Mouse (Mus musculus): ENCODE data around the gene Fam222b.
"Not testable (repeated sequence)": the region's sequence is repeated elsewhere in the genome, so short reads cannot be mapped to it uniquely, and the experiment has no call there.

Fam222b gene

DNA sequence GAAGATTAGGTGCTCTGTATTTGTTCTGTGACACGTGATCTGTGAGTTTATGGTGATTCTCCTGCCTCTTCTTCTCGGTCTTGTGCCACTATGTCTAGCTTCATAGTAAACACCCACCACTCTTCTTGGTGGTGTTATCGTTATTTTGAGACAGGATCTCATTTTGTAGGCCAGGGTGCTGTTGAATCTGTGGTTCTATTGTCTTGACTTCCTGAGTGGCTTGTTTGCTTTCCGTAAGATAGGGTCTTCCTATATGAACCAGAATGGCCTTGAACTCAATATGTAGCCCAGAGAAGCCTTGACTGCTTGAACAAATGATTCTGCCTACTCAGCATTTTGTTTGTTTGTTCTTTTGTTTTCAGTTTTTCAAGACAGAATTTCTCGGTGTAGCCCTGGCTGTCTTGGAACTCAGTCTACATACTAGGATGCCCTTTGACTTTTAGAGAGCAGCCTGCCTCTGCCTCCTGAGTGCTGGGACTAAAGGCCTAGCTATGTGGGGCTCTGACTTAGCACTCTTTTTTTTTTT lies 6.6 kb upstream of the Fam222b start:
- DNase-seq (ENCODE audit: low read depth, low spot score), result no peak

GRCm38 (mm10) chr11:78094137-78094503 lies 340 bp upstream of the Fam222b start:
- DNase-seq (ENCODE audit: low read depth, low spot score), result no peak

DNA sequence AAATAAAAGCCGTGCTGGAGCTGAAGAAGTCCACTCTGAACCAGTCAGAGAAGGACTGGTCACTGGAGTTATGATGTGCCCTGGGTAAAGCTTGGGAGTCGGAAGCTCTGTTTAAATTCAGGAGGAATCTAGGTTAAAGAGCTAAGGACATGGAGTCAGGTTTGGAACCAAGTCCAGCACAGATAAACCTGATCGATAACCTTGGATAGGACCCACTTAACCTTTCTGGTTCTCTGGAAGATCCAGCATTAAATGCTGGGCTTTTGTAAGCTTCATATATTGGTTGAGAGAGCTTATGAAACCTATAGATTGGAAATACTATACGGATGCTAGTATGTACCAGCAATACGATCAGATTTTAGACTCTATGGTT lies 670 bp downstream of the Fam222b start:
- DNase-seq (ENCODE audit: low read depth, low spot score), result no peak

DNA sequence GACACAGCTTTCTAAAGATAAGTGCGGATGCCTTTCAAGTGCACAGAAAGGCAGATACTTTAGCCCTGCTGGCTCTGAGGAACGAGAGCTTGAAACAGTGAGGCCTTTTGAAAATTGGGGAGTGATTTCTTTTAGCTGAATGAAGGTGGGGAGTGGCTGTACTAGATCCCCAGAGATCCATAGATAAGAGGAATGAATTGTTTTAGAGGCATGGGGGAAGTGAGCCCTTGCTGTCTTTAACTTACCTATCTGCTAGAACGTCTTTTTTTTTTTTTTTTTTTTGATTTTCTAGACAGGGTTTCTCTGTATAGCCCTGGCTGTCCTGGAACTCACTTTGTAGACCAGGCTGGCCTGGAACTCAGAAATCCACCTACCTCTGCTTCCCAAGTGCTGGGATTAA lies 2.6 kb downstream of the Fam222b start:
- DNase-seq (ENCODE audit: low read depth, low spot score), result no peak

DNA sequence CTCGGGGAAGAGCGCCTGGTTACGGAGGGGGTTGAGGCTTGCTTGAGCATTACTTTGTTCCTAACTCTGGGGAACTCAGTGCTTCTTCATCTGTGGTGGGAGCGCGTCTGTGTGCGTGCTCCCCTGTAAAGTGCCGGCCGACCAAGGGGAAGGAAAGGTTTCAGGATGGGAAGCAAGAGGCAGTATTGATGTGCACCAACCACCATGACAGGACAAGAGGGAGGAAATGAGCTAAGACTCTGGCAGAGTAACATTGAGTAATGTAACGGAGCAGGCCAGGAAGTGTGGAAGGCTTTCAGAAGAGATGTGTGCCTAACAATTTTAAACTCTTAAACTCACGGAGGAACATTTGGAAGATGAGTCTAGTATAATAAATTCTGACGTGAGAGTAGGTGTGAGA lies 6.3 kb downstream of the Fam222b start:
- no peak for DNase-seq (ENCODE audit: low read depth, low spot score)

- no peak for DNase-seq (ENCODE audit: low read depth, low spot score)
These were observed 7.7 kb downstream of the Fam222b start for GRCm38 (mm10) chr11:78102142-78102541.

GRCm38 (mm10) chr11:78102958-78103747 lies 8.7 kb downstream of the Fam222b start:
- no peak for DNase-seq (ENCODE audit: low read depth, low spot score)

GRCm38 (mm10) chr11:78104501-78104900 lies 10.0 kb downstream of the Fam222b start:
- DNase-seq (ENCODE audit: low read depth, low spot score), result no peak

DNA sequence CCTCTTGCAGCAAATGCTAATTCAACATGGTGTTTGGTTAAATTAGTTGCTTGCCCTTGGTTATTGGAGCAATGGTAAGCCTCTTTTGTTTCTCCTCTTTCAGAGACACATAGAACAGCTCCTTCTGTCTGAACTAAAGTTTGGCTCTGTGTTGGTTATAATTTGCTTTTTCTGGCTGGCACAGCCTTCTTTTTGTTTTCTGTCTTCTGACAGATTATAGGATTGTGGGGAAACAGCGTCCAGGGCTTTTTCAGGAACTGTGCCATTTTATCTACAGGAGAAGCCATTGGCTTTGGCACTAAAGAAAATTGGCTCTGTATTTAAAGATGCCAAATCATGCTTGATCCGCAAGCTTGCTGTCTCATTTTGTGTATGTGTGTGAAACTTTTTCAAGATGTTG lies 19.2 kb downstream of the Fam222b start:
- no peak for DNase-seq (ENCODE audit: low read depth, low spot score)

GRCm38 (mm10) chr11:78114676-78115366 lies 20.4 kb downstream of the Fam222b start:
- no peak for DNase-seq (ENCODE audit: low read depth, low spot score)

DNA sequence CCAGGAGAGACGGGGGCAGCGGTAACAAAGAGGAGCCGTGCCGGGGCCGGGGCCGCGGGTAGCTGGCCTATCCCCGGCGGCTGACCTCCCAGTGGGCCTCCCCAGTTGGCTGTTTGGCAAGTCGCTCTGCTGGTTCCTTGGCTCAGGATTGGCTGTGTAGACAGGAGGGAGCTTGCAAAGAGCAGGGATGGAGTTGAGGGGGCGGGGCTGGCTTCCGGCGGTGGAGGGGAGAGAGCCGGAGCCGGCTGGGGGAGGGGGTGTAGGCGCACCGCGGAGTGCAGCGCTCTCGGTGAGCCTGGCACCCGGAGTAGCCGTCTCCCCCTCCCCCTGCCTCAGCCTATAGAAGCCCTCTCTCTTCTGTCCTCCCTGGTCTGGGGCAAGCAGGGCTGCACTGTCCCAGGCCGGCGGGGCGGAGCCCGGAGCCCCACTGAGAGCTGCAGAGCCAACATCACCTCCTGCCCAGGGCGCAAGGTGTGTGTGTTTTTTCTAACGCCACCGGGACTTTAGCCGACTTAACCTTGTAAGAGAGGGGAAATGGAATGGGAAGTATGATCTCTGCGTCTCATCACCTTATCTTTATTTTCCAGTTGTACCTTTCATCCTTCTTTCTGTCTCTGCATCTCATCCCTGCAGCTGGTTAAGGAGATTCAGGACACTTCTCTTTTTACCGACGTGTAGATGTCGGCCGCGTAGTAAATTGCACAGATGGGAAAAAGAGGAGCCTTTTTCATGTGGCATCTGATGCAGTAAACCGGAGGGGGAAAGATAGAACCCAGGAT lies 21.1 kb downstream of the Fam222b start:
- DNase-seq (ENCODE audit: low read depth, low spot score), result peak; percentile 93

GRCm38 (mm10) chr11:78116146-78116410 lies 21.6 kb downstream of the Fam222b start:
- no peak for DNase-seq (ENCODE audit: low read depth, low spot score)

GRCm38 (mm10) chr11:78118467-78118866 lies 24.0 kb downstream of the Fam222b start:
- no peak for DNase-seq (ENCODE audit: low read depth, low spot score)

DNA sequence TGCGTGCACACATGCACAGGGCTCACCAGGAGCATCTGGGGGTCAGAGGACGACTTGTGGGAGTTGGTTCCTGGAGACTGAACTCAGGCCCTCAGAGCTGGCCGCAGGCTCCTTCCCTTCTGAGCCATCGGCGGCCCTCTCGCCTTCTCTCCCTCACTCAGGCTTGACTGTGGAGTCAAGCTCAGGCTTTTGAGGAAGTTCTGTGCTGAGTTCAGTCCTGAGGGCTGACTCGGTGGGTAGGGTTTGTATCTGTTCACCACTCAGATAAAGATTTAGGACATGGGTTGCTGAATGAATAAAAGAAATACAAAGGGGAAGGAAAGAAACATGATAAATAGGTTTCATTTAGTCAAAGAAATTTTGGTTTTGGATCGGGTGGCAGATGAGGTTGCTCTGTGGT lies 25.4 kb downstream of the Fam222b start:
- DNase-seq (ENCODE audit: low read depth, low spot score), result no peak

- no peak for DNase-seq (ENCODE audit: low read depth, low spot score)
These were observed 26.7 kb downstream of the Fam222b start for GRCm38 (mm10) chr11:78121176-78121575.

GRCm38 (mm10) chr11:78122815-78123214 lies 28.4 kb downstream of the Fam222b start:
- no peak for DNase-seq (ENCODE audit: low read depth, low spot score)

DNA sequence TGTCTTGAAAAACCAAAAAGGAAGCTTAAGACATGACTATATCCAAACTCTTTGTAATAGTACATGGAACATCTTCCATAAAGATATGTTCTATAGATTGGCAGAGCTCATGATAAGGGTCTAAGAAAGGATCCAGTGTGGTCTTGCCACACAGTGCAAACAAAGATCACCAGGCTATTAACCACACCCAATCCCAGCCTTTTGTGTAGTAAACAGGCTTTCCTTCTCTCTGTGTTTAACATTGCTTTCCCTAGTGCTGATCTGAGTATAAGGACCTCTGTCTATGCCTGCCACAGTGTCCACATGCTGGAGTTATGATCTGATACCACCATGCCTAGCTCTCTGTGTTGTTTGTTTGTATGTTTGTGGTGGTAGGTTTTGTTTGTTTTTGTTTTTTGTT lies 29.3 kb downstream of the Fam222b start:
- DNase-seq (ENCODE audit: low read depth, low spot score), result no peak

DNA sequence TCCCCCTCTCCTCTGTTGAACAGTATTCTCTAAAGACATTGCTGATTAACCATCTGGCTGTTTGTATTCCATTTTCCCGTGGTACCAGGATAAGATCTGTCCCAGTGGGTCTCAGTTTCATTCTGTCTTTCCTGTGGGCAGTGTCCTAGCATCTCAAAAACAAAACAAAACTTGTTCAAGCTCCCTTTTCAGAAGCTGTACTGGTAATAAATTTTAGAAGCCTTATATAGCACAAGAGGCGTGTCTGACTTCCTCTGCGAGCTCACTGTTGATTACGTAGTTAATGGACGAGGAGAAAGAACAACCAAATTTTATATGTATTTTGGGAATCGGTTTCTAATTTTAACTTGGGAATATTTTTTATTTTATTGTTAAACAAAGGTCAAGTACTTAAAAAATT lies 31.2 kb downstream of the Fam222b start:
- DNase-seq (ENCODE audit: low read depth, low spot score), result no peak

GRCm38 (mm10) chr11:78126739-78127138 lies 32.3 kb downstream of the Fam222b start:
- no peak for DNase-seq (ENCODE audit: low read depth, low spot score)

DNA sequence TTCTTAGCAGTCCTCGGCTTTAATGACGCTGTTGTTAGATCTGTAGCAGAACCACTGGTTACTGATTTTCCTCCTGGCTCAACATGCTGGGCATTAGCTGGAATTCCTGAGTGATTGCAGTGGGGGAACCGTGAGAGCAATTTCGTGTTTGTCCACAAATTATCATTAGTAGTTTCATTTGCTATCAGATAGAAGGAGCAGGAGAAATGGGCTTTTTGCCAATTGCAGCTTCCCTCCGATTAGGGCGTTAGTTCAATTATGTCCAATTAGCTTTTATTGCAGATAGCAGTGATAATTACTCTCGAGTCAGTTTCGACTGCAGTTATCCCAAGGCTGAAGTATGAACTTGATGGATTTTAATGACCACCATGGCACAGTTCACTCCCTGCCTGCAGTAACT lies 35.0 kb downstream of the Fam222b start:
- no peak for DNase-seq (ENCODE audit: low read depth, low spot score)

GRCm38 (mm10) chr11:78133915-78134314 lies 39.5 kb downstream of the Fam222b start:
- DNase-seq (ENCODE audit: low read depth, low spot score), result no peak

DNA sequence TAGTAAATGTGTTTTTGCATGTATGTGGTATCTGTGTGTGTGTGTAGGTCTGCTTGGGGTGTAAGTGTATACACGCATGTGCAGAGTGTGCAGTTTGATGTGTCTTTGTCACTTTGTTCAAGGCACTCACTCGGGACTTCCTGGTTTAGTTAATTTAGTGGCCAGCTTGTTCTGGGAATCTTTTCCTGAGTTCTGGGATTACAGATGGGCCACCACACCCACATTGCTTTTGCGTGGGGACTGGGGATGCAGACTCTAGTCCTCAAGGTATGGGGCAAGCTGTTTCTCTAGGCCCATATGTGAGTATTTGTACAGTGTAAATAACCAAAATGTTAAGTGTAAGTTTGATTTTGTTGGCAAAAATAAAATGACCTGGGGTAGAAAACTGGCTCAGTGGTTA lies 39.9 kb downstream of the Fam222b start:
- no peak for DNase-seq (ENCODE audit: low read depth, low spot score)

DNA sequence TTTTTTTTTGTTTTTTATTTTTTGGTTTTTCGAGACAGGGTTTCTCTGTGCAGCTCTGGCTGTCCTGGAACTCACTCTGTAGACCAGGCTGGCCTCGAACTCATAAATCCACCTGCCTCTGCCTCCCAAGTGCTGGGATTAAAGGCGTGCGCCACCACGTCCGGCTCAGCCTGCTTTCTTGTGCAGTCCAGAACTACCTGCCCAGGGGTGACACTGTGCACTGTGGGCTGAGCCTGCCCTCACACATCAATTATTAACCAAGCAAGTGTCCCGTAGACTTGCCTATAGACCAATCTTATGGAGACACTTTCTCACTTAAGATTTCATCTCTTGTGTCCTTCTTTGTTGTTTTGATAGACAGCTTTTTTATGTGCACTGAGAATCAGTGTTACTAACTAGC lies 40.9 kb downstream of the Fam222b start:
- DNase-seq (ENCODE audit: low read depth, low spot score), result not testable (repeated sequence)

Measured in embryo, embryonic 11.5 days (tissue).